Mouse (Mus musculus): Measurements from ENCODE around the gene Gm17190. TPM values are rescaled to one million over a fixed set of nuclear protein-coding genes. Genes with fewer than 3 reads are reported as not detected.

The Gm17190 gene
- total RNA-seq, 2 experiments from 2014 or later: not detected

Other genes starting within 250 kb of the Gm17190 start
- 1 to 10 TPM; 2.2 to 4.3 TPM for gene Iqgap2, start 190.1 kb upstream of the Gm17190 start, total RNA-seq (2021)
- 10 to 100 TPM; 12.0 to 14.9 TPM for gene Gm20075, start 678 bp upstream of the Gm17190 start, total RNA-seq (2021)
- gene Sv2c, start 50.5 kb downstream of the Gm17190 start, total RNA-seq (2021): under 1 TPM; 0.16 to 0.25 TPM

All from heart, postnatal 36 days (tissue).